14 mouse cellular contexts compared by ENCODE assay signal in the genomic region with DNA sequence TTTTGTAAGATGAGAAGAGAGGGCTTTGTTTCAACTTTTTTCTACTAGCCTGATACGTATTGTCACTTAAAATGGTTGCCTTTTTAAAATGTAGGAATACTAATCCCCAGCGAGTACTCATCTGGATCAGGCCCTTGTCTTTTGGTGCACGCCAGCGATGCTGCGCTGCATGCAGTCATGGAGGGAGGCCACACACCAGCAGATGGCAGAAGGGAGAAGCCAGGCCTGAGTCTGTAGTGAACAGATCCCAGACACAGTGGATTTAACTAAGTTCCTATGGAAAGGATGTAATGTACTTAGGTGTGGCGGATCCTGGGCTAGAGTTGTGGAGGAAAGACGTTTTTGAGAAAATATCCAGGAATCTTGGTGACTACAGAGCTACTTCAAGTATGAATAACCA. TPM values are rescaled to one million over a fixed set of nuclear protein-coding genes. Genes with fewer than 3 reads are reported as not detected.
DNase-seq lines count a peak whose midpoint lies in the region; ATAC-seq and TF ChIP-seq lines count a peak whose summit lies in the region.
"Had no signal": no experiment of that assay in that cellular context is flagged by ENCODE, and none has a peak within 500 bp of the region (broad histone marks: within the 10 kb centered on the region; RNA-seq: fewer than 3 reads in every experiment).

No protein-coding gene starts in this region.

- no peak overlapping the region for H3K27ac ChIP-seq in midbrain, postnatal 0 days (ENCODE audit: low read depth, low read length)
- H3K27ac ChIP-seq in midbrain, embryonic 13.5 days: no peak overlapping the region
- H3K27ac ChIP-seq: liver, embryonic 15.5 days; neural tube, embryonic 12.5 days had no signal

- no peak overlapping the region for H3K4me3 ChIP-seq in midbrain, postnatal 0 days (ENCODE audit: low read depth, low read length)
- no peak overlapping the region for H3K4me3 ChIP-seq in midbrain, embryonic 13.5 days (replicated peaks)
- H3K4me3 ChIP-seq: liver, embryonic 15.5 days; neural tube, embryonic 12.5 days had no signal

- ATAC-seq in midbrain, postnatal 0 days (ENCODE audit: low FRiP score): no peak
- ATAC-seq in midbrain, embryonic 13.5 days: no peak
- ATAC-seq: Patski had no signal

- no peak overlapping the region for H3K4me2 ChIP-seq in midbrain, postnatal 0 days (ENCODE audit: low read depth, low read length, poor library complexity, severe bottlenecking)
- H3K4me2 ChIP-seq in midbrain, embryonic 13.5 days (replicated peaks): no peak overlapping the region
- H3K4me2 ChIP-seq: liver, embryonic 15.5 days; neural tube, embryonic 12.5 days had no signal

- WGBS in midbrain, postnatal 0 days: 87% methylated on average over 7 of the region's 7 CpGs
- WGBS in midbrain, embryonic 13.5 days: 91% methylated on average over 7 of the region's 7 CpGs

- no peaks in the 10 kb centered on the region for H3K27me3 ChIP-seq in midbrain, postnatal 0 days (ENCODE audit: insufficient read depth, low read length)
- H3K27me3 ChIP-seq in midbrain, embryonic 13.5 days: no peaks in the 10 kb centered on the region
- H3K27me3 ChIP-seq: liver, embryonic 15.5 days; neural tube, embryonic 12.5 days; Patski had no signal

- peak; percentile 35 to 69 for DNase-seq in cerebellum, postnatal 25 days
- DNase-seq in cerebellum, adult 9-10 months: no peak
- DNase-seq in layer of hippocampus, adult 11-12 months (ENCODE audit: low spot score): peak; percentile 22
- no peak for DNase-seq in layer of hippocampus, adult 9-10 months (ENCODE audit: low spot score)
- DNase-seq in midbrain, postnatal 0 days (ENCODE audit: low spot score): peak; percentile 20
- DNase-seq in spleen, postnatal 14 days (ENCODE audit: low spot score in 2 of 2): no peak
- DNase-seq in spleen, postnatal 36 days (ENCODE audit: low spot score in 2 of 2): no peak
- DNase-seq: adrenal gland, postnatal 36 days; heart, postnatal 4 days; kidney, adult 11 months had no signal

- peaks cover 42% of the 10 kb centered on the region for H3K36me3 ChIP-seq in midbrain, postnatal 0 days (ENCODE audit: insufficient read depth, low read length)
- H3K36me3 ChIP-seq in midbrain, embryonic 13.5 days: peaks cover 65% of the 10 kb centered on the region

- peak; percentile 65 for TF ChIP-seq CTCF in midbrain, postnatal 0 days (IDR thresholded peaks at IDR 0.05)

- H3K4me1 ChIP-seq in midbrain, postnatal 0 days (ENCODE audit: insufficient read depth, low read length): no peaks in the 10 kb centered on the region
- no peaks in the 10 kb centered on the region for H3K4me1 ChIP-seq in midbrain, embryonic 13.5 days (replicated peaks)
- H3K4me1 ChIP-seq: neural tube, embryonic 12.5 days had no signal

- H3K9ac ChIP-seq in midbrain, postnatal 0 days (replicated peaks; ENCODE audit: low read length, poor library complexity, severe bottlenecking): no peak overlapping the region
- H3K9ac ChIP-seq in midbrain, embryonic 13.5 days (replicated peaks): no peak overlapping the region
- H3K9ac ChIP-seq: liver, embryonic 15.5 days; neural tube, embryonic 12.5 days had no signal

- H3K9me3 ChIP-seq in midbrain, postnatal 0 days (ENCODE audit: low read length): no peaks in the 10 kb centered on the region
- H3K9me3 ChIP-seq in midbrain, embryonic 13.5 days: no peaks in the 10 kb centered on the region
- H3K9me3 ChIP-seq: liver, embryonic 15.5 days; neural tube, embryonic 12.5 days had no signal

RNA-seq across cellular contexts. Expression of a gene that starts 25.0 kb away (rescaled TPM):
- 26.7 and 28.8 TPM in 2 replicates for total RNA-seq in midbrain, postnatal 0 days (2014; rRNA removed)
- 31.1 and 32.3 TPM in 2 replicates for polyA plus RNA-seq in midbrain, postnatal 0 days (2015; fragmentation: Nextera tagmentation; extraction: Ambion mirVana)
- 37.1 and 41.8 TPM in 2 replicates for polyA plus RNA-seq in midbrain, embryonic 13.5 days (2015; fragmentation: Nextera tagmentation; extraction: Ambion mirVana)

RNA-seq across cellular contexts. Expression of a gene that starts 31.6 kb away (rescaled TPM):
- total RNA-seq in midbrain, postnatal 0 days (2014; rRNA removed): 52.1 and 62.1 TPM in 2 replicates
- polyA plus RNA-seq in midbrain, postnatal 0 days (2015; fragmentation: Nextera tagmentation; extraction: Ambion mirVana): 80.1 and 84.2 TPM in 2 replicates
- 95.7 and 98.9 TPM in 2 replicates for polyA plus RNA-seq in midbrain, embryonic 13.5 days (2015; fragmentation: Nextera tagmentation; extraction: Ambion mirVana)

RNA-seq across cellular contexts. Expression of a gene that starts 46.9 kb away (rescaled TPM):
- total RNA-seq in midbrain, postnatal 0 days (2014; rRNA removed): 45.1 and 64.6 TPM in 2 replicates
- 26.6 and 28.2 TPM in 2 replicates for polyA plus RNA-seq in midbrain, postnatal 0 days (2015; fragmentation: Nextera tagmentation; extraction: Ambion mirVana)
- 18.6 and 20.5 TPM in 2 replicates for polyA plus RNA-seq in midbrain, embryonic 13.5 days (2015; fragmentation: Nextera tagmentation; extraction: Ambion mirVana)

Comparison
In these comparisons a context has a peak if more than half of its experiments do, and no peak if none do; other contexts are left out.
1. DNase-seq: peak in cerebellum, postnatal 25 days (2 of 2), layer of hippocampus, adult 11-12 months (single experiment) and midbrain, postnatal 0 days (single experiment); none in cerebellum, adult 9-10 months (single experiment), layer of hippocampus, adult 9-10 months (single experiment), spleen, postnatal 14 days (0 of 2) and spleen, postnatal 36 days (0 of 2).